Mouse (Mus musculus): ENCODE measurements around the gene Vps39. TPM values are rescaled to one million over a fixed set of nuclear protein-coding genes. Genes with fewer than 3 reads are reported as not detected.

Vps39 gene
- total and polyA plus RNA-seq, 3 experiments = 21.3 to 41.8 (median 33.7) TPM

DNA sequence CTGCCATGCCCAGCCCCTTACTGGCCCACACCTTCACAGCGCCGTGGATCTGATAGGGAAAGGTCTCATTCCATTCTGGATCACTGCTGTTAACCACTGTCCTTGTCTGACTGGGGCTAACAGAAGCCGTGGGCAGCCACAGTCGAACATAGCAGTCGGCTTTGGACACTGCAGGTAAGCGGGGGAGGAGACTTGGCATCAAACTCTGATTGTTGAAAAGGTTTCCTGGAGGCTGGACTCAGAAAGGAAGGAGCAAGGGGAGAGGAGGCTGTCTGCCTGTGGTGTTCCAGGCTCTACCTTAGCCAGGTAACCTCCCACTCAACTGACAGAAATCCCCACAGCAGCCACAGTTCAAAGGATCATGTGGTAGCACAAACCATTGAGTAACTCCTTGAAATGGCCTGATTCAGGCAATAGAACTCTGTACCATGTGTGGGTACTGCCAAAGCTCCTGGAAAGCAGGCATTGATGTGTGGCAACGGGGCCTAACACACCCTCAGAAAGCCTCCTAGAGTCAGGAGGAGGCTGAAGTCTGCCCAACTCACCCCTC is 40.6 kb downstream of the Vps39 start:
- Histone ChIP-seq H3K4me2 (ENCODE audit: insufficient read depth, low read depth, poor library complexity, severe bottlenecking) (no peak overlapping the region), H3K4me1 (ENCODE audit: control insufficient read depth in 1 of 2, insufficient read depth in 2 of 2) (peaks cover 0 to 6% of the 10 kb centered on the region in 2 experiments; a peak in 1 of 4 replicates), H3K9me3 (replicated peaks; ENCODE audit: low read length) (no peaks in the 10 kb centered on the region), H3K79me2 (replicated peaks; ENCODE audit: control insufficient read depth, extremely low read depth, insufficient read depth, poor library complexity, severe bottlenecking) (no peaks in the 10 kb centered on the region), H3K27me3 (replicated peaks) (no peaks in the 10 kb centered on the region), H3K9ac (ENCODE audit: insufficient read depth, low read depth) (no peak overlapping the region), H3K36me3 (replicated peaks in 1 of 2; ENCODE audit: control insufficient read depth in 1 of 2, insufficient read depth in 1 of 2, low read length in 1 of 2) (peaks cover 11 to 23% of the 10 kb centered on the region in 2 experiments), H3K4me3 (replicated peaks in 1 of 3; ENCODE audit: low read depth in 2 of 3, low read length in 2 of 3, poor library complexity in 1 of 3) (no peak overlapping the region), H3K27ac (ENCODE audit: insufficient read depth, low read depth) (no peak overlapping the region)
- no peak for DNase-seq (ENCODE audit: extremely low read depth)
- TF ChIP-seq ZMIZ1 (IDR thresholded peaks at IDR 0.05; ENCODE audit: low read depth, low read length) = no peak
- no peak for TF ChIP-seq CHD2 (IDR thresholded peaks at IDR 0.05; ENCODE audit: low read length)
- TF ChIP-seq POLR2AphosphoS2 (IDR thresholded peaks at IDR 0.05; ENCODE audit: low read depth, low read length) = no peak
- no peak for TF ChIP-seq MAX (IDR thresholded peaks at IDR 0.05; ENCODE audit: low read length)
- TF ChIP-seq RAD21 (IDR thresholded peaks at IDR 0.05; ENCODE audit: low read depth, low read length) = no peak
- no peak for TF ChIP-seq POLR2A (IDR thresholded peaks at IDR 0.05; ENCODE audit: low read depth, low read length)
- TF ChIP-seq EP300 (IDR thresholded peaks at IDR 0.05; ENCODE audit: low read length) = no peak
- TF ChIP-seq MEF2A (IDR thresholded peaks at IDR 0.05; ENCODE audit: borderline replicate concordance, low read depth, low read length) = no peak
- no peak for TF ChIP-seq IRF4 (IDR thresholded peaks at IDR 0.05; ENCODE audit: low read depth, low read length)
- TF ChIP-seq UBTF (IDR thresholded peaks at IDR 0.05; ENCODE audit: low read depth, low read length) = no peak
- TF ChIP-seq ZNF384 (IDR thresholded peaks at IDR 0.05; ENCODE audit: low read depth, low read length) = no peak
- no peak for TF ChIP-seq HCFC1 (IDR thresholded peaks at IDR 0.05; ENCODE audit: low read depth, low read length)
- no peak for TF ChIP-seq RCOR1 (conservative IDR thresholded peaks at IDR 0.05; ENCODE audit: low read depth, low read length)
- TF ChIP-seq E2F4 (IDR thresholded peaks at IDR 0.05; ENCODE audit: insufficient replicate concordance, low read depth, low read length) = no peak
- in situ Hi-C loops (cut with MboI; ENCODE audit: low pct_ligation_motif_present, low pct_unique_long_range_greater_than_20kb, low sequenced_read_pairs) = no loop called here
- dilution Hi-C loops (cut with MboI; ENCODE audit: extremely low pct_ligation_motif_present, extremely low pct_unique_long_range_greater_than_20kb, low sequenced_read_pairs) = no loop called here

DNA sequence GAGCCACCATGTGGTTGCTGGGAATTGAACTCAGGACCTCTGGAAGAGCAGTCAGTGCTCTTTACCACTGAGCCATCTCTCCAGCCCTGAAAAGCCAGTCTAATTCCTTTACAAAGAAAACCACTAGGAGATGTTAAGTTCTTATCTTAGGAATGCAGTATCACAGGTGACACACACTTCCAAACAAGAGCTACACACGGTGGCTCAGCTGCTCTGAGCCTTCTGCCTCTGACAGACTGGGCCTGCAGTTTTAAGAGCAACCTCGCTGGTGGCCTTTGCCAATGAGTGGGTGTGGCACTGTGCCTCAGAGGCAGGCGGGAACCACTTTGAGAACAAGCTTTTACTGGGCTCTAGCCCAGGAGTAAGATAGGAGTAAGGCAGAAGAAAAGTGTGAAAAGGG is 48.8 kb downstream of the Vps39 start:
- no peaks in the 10 kb centered on the region for H3K9me3 ChIP-seq (replicated peaks; ENCODE audit: low read length)
- no peak for TF ChIP-seq E2F4 (IDR thresholded peaks at IDR 0.05; ENCODE audit: insufficient replicate concordance, low read depth, low read length)
- no peak for TF ChIP-seq MEF2A (IDR thresholded peaks at IDR 0.05; ENCODE audit: borderline replicate concordance, low read depth, low read length)
- no peak for TF ChIP-seq TBP (conservative IDR thresholded peaks at IDR 0.05; ENCODE audit: low read depth, low read length)
- TF ChIP-seq NELFE (IDR thresholded peaks at IDR 0.05; ENCODE audit: low read depth, low read length) = no peak
- no peak for TF ChIP-seq SMC3 (IDR thresholded peaks at IDR 0.05; ENCODE audit: low read depth, low read length)
- TF ChIP-seq IRF4 (IDR thresholded peaks at IDR 0.05; ENCODE audit: low read depth, low read length) = no peak
- no peak for TF ChIP-seq HCFC1 (IDR thresholded peaks at IDR 0.05; ENCODE audit: low read depth, low read length)
- no peak for TF ChIP-seq MYC (IDR thresholded peaks at IDR 0.05; ENCODE audit: low read depth, low read length)
- TF ChIP-seq TCF12 (IDR thresholded peaks at IDR 0.05; ENCODE audit: low read depth, low read length) = no peak
- H3K4me3 ChIP-seq (replicated peaks in 1 of 3; ENCODE audit: low read depth in 2 of 3, low read length in 2 of 3, poor library complexity in 1 of 3) = no peak overlapping the region
- H3K9ac ChIP-seq (ENCODE audit: insufficient read depth, low read depth) = no peak overlapping the region
- in situ Hi-C loops (cut with MboI; ENCODE audit: low pct_ligation_motif_present, low pct_unique_long_range_greater_than_20kb, low sequenced_read_pairs) = no loop called here
- H3K79me2 ChIP-seq (replicated peaks; ENCODE audit: control insufficient read depth, extremely low read depth, insufficient read depth, poor library complexity, severe bottlenecking) = no peaks in the 10 kb centered on the region
- dilution Hi-C loops (cut with MboI; ENCODE audit: extremely low pct_ligation_motif_present, extremely low pct_unique_long_range_greater_than_20kb, low sequenced_read_pairs) = no loop called here
- no peaks in the 10 kb centered on the region for H3K27me3 ChIP-seq (replicated peaks)
- no peak overlapping the region for H3K4me2 ChIP-seq (ENCODE audit: insufficient read depth, low read depth, poor library complexity, severe bottlenecking)
- no peaks in the 10 kb centered on the region for H3K36me3 ChIP-seq (replicated peaks in 1 of 2; ENCODE audit: control insufficient read depth in 1 of 2, insufficient read depth in 1 of 2, low read length in 1 of 2)
- H3K27ac ChIP-seq (ENCODE audit: insufficient read depth, low read depth) = no peak overlapping the region
- peaks cover 0 to 5% of the 10 kb centered on the region in 2 experiments; a peak in 2 of 4 replicates for H3K4me1 ChIP-seq (ENCODE audit: control insufficient read depth in 1 of 2, insufficient read depth in 2 of 2)
- no peak for DNase-seq (ENCODE audit: extremely low read depth)

All from CH12.LX (cell line).